Mouse (Mus musculus): ENCODE data around the gene Tpra1.

GRCm38 (mm10) chr6:88890832-88891231, 11.2 kb upstream of the Tpra1 start:
- no peak for TF ChIP-seq CTCF (IDR thresholded peaks at IDR 0.05; ENCODE audit: extremely low read depth, insufficient read depth, low read length)
- TF ChIP-seq POLR2A (IDR thresholded peaks at IDR 0.05; ENCODE audit: extremely low read depth, insufficient read depth, low read length): no peak
